Mouse (Mus musculus) ES-E14 (cell line): Measurements from ENCODE around the gene Cox4i1.

ENCODE experiments used
- HCFC1 ChIP-seq: IDR thresholded peaks from 2 replicates; pipeline ENCODE4 v1.6.1; 2012; ENCODE audit warnings: low read length, inconsistent platforms, borderline replicate concordance; ENCODE audit not compliant: insufficient read depth
- MAFK ChIP-seq: IDR thresholded peaks from 2 replicates; pipeline ENCODE4 v1.6.1; 2014; ENCODE audit warnings: mild to moderate bottlenecking, low read depth, low read length, inconsistent platforms; ENCODE audit not compliant: insufficient read depth
- ZNF384 ChIP-seq: IDR thresholded peaks from 2 replicates; pipeline ENCODE4 v1.6.1; 2012; ENCODE audit warnings: low read depth, low read length, inconsistent platforms

GRCm38 (mm10) chr8:120697979-120698272, 29.9 kb downstream of the Cox4i1 start:
- no peak for TF ChIP-seq ZNF384
- TF ChIP-seq HCFC1, result no peak
- no peak for TF ChIP-seq MAFK
